Mouse (Mus musculus): ENCODE results near the gene Slx1b. TPM values are rescaled to one million over a fixed set of nuclear protein-coding genes. Genes with fewer than 3 reads are reported as not detected.
"Not testable (repeated sequence)": the region's sequence is repeated elsewhere in the genome, so short reads cannot be mapped to it uniquely, and the experiment has no call there.

Gene Slx1b
- total RNA-seq, 4 experiments from 2014 or later = 17.1 to 23.0 (median 19.6) TPM

GRCm38 (mm10) chr7:126702861-126703756 is 7.5 kb upstream of the Slx1b start:
- no peak for DNase-seq (ENCODE audit: low spot score in 2 of 2)

GRCm38 (mm10) chr7:126702358-126702757 is 6.8 kb upstream of the Slx1b start:
- no peak for DNase-seq (ENCODE audit: low spot score in 2 of 2)

- no peak for DNase-seq (ENCODE audit: low spot score in 2 of 2)
These were observed 6.2 kb upstream of the Slx1b start for GRCm38 (mm10) chr7:126701559-126702357.

- DNase-seq (ENCODE audit: low spot score in 2 of 2) = peak; percentile 77 to 88
These were observed 5.5 kb upstream of the Slx1b start for GRCm38 (mm10) chr7:126701070-126701469.

DNA sequence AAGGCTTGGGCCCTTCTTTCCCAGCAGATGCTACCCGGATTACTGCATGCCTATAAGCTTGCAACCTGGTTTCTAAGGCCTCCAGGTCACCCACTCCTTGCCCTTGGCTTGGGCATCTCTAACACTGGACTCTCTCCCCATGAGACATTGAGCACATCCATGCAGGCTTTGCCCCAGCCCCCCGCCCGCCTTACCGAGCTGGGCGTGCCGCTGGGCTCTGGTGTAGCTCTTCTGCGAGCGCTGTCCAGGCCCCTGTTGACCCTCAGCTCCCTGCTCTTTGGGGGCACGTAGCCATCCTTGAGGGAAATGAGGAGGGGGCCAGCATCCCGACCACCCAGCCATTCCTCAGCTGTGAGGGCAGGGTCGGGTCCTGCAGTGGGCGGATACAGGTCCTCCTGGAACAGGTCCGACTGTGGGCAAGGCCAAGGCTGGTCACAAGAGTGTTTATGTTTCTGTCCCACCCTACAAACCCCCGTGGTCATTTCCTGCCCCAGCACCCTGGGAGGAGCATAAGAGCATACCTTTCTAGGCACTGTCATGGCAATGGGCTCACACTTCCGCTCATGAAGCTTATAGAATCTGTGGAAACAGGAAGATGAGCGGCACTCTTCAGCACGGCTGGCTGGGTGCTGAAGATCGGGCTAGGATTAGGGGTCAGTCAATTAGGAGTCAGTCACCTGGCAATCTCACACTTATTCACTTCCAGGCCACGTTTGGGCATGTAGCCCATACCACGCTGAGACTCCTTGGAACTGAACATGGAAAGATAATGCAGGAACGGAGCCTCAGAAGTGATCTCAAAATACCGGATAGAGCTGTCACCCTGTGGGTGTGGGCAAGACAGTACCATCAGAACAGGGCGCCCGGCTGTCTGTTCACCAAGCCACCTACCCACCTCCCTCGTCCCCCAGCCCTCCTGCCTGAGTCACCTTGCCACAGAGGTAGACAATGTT is 4.8 kb upstream of the Slx1b start:
- DNase-seq (ENCODE audit: low spot score in 2 of 2) = no peak

DNA sequence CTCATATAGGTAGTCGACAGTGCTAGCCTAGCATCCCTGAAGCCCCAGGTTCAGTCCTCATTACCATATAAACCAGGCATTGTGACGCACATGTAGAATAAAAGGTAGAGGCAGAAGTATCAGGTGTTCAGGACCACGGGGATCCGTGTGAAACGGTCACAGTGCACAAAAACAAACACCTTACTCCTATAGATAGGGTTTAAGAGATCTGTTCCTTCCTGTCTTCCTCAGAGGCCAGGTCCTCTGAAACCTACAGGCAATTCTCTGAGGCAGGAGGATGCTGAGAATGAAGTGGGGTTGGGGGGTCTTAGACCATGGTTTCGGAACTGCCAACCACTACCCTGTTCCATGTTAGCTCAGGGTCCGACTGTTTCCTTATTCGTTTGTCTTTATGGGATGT is 2.3 kb upstream of the Slx1b start:
- no peak for DNase-seq (ENCODE audit: low spot score in 2 of 2)

DNA sequence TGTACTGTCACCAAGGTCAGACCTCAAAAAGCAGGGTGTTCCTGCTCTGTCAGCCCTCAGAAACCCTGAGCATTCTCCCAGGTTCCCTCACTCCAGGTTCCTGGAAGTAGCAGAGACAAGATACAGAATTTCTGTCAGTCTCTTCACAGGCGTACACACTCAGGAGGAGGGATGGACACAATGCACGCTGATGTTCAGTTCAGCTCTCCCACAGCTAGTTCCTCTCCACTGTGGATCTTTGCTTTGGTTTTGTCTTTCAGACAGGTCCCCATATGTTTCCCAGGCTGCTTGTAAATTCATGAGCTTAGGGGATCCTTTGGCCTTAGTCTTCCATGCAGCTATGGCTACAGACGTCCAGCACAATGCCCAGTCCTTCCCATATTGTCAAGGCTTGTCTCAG is 1.3 kb upstream of the Slx1b start:
- no peak for DNase-seq (ENCODE audit: low spot score in 2 of 2)

DNA sequence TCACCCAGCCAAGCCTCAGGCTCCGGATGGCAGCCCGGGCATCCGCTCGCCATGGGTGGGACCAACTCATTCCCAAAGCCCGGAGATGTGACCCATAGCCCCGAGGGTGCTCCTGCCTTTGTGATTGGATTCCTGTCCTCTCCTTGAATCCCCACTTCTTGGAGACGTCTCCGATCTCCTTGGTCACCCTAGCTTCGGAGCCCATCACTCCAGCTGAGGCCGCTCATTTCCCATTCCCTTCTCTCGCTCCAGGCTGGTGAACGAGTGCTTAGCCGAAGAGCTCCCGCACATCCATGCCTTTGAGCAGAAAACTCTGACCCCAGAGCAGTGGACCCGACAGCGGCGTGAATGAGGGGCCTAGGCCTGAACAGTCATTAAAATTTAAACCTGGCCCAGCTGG is 719 bp upstream of the Slx1b start:
- DNase-seq (ENCODE audit: low spot score in 2 of 2) = no peak

DNA sequence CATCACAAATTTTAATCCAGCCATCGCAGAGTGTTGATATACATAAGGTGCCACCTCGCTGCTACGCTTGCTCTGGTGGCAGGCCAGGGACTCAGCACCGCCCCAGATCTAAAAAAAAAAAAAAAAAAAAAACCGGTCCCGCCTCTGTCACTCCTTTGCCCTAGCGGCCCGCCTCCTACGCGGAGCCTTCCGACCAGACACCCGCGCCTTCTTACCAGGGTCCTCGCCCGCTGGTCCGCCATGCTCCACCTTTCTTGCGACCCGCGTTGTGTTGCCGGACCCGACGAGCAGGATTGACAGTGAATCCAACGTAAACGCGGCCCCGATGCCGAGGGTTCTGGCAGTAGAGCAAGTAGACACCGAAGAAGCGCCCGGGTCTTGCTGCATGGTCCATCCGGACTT is 373 bp downstream of the Slx1b start, which contains the start of gene Bola2:
Gene Bola2 (plus strand): TSS at position 192 of the 402 bp plus-strand sequence.
- DNase-seq (ENCODE audit: low spot score in 2 of 2) = no peak

- no peak for DNase-seq (ENCODE audit: low spot score in 2 of 2)
These were observed 1.0 kb downstream of the Slx1b start for GRCm38 (mm10) chr7:126694441-126695051.

DNA sequence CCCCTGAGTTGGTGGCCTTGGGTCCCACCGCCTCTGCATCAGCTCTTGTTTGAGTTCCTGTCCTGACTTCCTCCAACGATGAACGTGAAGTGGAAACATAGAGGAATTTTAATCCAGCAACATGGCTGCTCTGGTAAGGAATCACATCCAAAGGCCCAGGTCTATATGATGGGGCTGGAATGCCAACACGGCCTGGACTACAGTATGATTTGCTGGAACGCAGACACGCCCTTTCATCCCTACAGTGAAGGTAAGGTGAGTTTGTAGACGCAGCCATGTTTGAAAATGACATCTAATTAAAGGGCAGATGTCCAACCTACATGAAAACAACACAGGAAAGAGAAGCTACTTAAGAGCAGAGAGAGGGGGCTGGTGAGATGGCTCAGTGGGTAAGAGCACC is 1.8 kb downstream of the Slx1b start:
- DNase-seq (ENCODE audit: low spot score in 2 of 2) = no peak

- DNase-seq (ENCODE audit: low spot score in 2 of 2) = peak; percentile 58 to 60
These were observed 2.3 kb downstream of the Slx1b start for GRCm38 (mm10) chr7:126693256-126693655.

DNA sequence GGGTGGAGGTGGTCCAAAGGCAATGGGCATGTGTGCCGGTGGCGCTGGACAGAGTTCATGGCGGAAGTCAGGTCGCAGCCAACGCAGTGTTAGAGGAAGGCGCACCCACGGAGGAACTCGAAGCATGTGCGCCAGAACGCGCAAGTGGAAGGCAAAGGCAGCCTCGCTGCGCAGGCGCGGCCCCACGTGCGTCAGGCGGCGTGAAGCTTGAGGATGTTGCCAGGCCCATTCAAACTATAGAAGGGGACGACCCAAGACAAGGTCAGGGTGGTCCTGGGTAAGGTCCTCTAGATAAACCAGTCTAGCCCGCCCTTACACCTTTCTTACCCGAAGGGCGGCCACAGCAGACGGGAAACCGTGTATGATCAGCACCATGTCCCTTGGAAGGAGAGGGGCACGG is 3.2 kb downstream of the Slx1b start:
- DNase-seq (ENCODE audit: low spot score in 2 of 2) = no peak

DNA sequence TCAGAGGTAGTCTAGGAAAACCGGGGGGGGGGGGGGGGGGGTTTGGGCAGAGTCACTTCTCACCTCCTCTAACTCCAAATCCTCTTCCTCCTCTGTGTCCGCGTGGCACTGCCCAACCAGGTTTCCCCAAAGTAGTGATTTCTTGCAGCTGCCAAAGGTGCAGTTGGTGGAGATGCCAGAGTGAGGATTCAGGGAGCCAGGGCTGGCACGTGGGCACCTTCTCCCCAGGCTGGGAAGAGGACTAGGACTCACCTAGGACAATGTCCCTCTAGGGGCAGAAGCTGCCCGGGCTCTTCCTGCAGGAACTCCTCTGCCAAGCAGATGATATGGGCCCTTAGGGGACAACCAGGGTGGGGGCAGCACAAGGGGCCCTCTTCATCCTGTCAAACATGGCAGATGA is 3.9 kb downstream of the Slx1b start:
- DNase-seq (ENCODE audit: low spot score in 2 of 2) = no peak

DNA sequence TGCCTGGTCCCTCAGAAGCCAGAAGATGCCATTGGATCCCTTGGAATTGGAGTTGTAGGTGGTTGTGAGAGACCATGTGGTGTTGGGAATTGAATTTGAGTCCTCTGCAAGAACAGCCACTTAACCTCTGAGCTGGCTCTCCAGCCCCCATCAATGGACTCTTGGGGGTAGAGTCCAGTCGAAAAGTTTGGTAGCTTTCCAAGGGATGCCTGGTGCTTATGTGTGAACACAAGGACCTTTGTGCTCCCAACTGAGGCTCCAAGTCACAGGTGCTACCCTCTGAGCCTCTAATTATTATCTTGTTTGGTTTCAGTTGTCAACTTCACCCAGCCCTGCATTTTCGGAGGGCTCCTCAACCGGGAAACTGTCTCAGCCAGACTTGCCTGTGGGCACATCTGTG is 4.8 kb downstream of the Slx1b start:
- DNase-seq (ENCODE audit: low spot score in 2 of 2) = no peak

DNA sequence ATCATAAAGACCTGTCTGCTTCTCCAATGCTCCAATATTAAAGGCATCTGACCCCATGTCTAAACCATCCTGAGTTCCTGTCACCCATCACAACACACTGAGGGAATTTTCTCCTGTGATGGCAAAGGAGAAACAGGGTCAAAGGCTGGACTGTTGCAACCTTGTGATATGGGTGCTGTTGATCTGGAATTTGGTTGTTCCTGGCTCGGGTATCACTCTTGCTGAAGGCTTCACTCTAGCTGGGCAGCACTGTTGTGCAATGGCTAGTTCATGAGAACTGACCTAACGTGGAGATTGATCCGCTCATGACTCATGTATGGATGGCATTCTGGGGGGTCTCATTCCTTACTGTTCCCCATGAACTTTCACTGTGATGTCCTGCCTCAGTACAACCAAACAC is 6.6 kb downstream of the Slx1b start:
- DNase-seq (ENCODE audit: low spot score in 2 of 2) = no peak

DNA sequence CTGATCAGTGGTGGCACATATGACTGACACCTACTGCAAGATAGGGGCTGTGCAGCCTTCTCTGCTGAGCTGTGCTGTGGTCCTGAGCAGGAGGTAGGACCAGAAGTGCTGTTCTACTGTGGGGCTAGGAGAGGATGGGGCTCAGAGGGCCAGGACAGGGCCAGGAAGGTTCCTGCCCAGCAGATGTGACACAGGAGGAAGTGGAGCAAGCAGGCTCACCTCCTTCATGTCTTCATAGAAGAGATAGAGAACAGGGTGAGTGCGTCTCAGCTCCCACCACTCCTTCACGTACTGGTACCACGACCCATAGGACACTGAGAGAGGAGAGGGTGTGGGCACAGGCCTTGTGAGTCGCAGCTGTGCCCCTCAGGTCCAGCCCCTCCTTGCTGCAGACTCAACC is 7.4 kb downstream of the Slx1b start:
- not testable (repeated sequence) for DNase-seq (ENCODE audit: low spot score in 2 of 2)

GRCm38 (mm10) chr7:126681221-126681620 is 14.4 kb downstream of the Slx1b start:
- no peak for DNase-seq (ENCODE audit: low spot score in 2 of 2)

- no peak for DNase-seq (ENCODE audit: low spot score in 2 of 2)
These were observed 15.9 kb downstream of the Slx1b start for GRCm38 (mm10) chr7:126679683-126680082.

DNA sequence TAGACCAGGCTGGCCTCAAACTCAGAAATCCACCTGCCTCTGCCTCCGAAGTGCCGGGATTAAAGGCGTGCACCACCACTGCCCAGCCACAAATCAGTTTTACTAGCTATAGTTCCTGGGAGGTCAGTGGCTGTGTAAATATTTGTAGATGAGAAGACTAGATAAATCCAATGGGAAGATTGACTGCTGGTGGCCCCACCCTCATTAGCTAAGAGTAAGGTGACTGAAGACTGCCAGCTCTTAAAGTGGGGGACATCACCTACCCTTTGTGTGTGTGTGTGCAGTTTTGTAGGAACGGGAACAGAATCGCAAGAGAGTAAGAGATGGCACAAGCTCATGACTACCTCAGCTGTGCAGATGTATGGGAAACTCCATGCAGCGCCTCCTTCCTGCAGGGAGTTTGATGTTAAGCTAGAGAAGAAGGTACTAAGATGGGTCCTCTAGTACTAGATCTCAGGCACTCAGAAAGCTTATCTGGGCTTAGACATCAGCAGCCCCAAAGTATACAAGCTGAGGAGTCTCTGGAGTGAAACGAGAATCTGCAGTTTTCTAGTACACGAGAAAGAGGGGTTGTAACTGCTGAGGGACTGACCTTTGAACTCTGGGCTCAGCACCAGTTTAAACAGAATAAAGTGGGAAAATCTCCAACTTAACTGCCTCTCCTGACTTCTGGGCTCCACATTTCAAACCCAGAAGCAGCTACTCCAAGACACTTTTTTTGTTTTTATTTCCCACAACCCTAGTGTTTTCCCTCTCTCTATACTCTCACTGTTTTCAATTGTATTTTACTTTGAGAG is 16.8 kb downstream of the Slx1b start:
- no peak for DNase-seq (ENCODE audit: low spot score in 2 of 2)

All from left cerebral cortex, adult 8-10 months (tissue).